Mouse (Mus musculus) ES-E14 (cell line): ENCODE results near the gene Dytn. TPM values are rescaled to one million over a fixed set of nuclear protein-coding genes. Genes with fewer than 3 reads are reported as not detected.

Source experiments
- DNase-seq: peaks from one replicate; pipeline ENCODE4 v3.0.0-alpha.2; 2013; ENCODE audit warnings: low read depth, low spot score
- H3K27ac ChIP-seq: 2 replicates; pipeline ENCODE4 v1.5.1; 2012; ENCODE audit warnings: low read depth, mild to moderate bottlenecking, low read length, moderate library complexity, mixed read lengths; ENCODE audit not compliant: poor library complexity, insufficient read depth, severe bottlenecking
- H3K36me3 ChIP-seq: 2 replicates; pipeline ENCODE4 v1.6.1; 2012; ENCODE audit warnings: mild to moderate bottlenecking, low read length, moderate library complexity, mixed read lengths; ENCODE audit not compliant: control insufficient read depth, poor library complexity, insufficient read depth, severe bottlenecking
- H3K4me1 ChIP-seq, 2 experiments: fragments of 150-350 bp in 1 of 2; sonication (generic) in 1 of 2; 2 replicates each; pipeline ENCODE4 v1.6.1; 2012; ENCODE audit warnings: low read length in 2 of 2, mild to moderate bottlenecking in 1 of 2, mixed read lengths in 1 of 2; ENCODE audit not compliant: control insufficient read depth in 2 of 2, insufficient read depth in 2 of 2, poor library complexity in 1 of 2
- H3K4me3 ChIP-seq, 2 experiments: fragments of 150-350 bp in 1 of 2; sonication (generic) in 1 of 2; 2 replicates each; pipeline ENCODE4 v1.5.1; 2012; ENCODE audit warnings: low read length in 2 of 2, low read depth in 1 of 2, mild to moderate bottlenecking in 1 of 2, mixed read lengths in 1 of 2; ENCODE audit not compliant: insufficient read depth in 1 of 2, poor library complexity in 1 of 2, severe bottlenecking in 1 of 2
- H3K9ac ChIP-seq: 2 replicates; pipeline ENCODE4 v1.6.1; 2012; ENCODE audit warnings: low read depth, mild to moderate bottlenecking, low read length, mixed read lengths; ENCODE audit not compliant: poor library complexity, insufficient read depth, severe bottlenecking
- H3K9me3 ChIP-seq: fragments of 150-350 bp; sonication (generic); 2 replicates; pipeline ENCODE4 v1.6.1; 2012; ENCODE audit warnings: low read depth, mild to moderate bottlenecking, low read length; ENCODE audit not compliant: control insufficient read depth, insufficient read depth
- CHD2 ChIP-seq: IDR thresholded peaks from 2 replicates; pipeline ENCODE4 v1.6.1; 2014; ENCODE audit warnings: mild to moderate bottlenecking, low read depth, low read length, inconsistent platforms
- HCFC1 ChIP-seq: IDR thresholded peaks from 2 replicates; pipeline ENCODE4 v1.6.1; 2012; ENCODE audit warnings: low read length, inconsistent platforms, borderline replicate concordance; ENCODE audit not compliant: insufficient read depth
- MAFK ChIP-seq: IDR thresholded peaks from 2 replicates; pipeline ENCODE4 v1.6.1; 2014; ENCODE audit warnings: mild to moderate bottlenecking, low read depth, low read length, inconsistent platforms; ENCODE audit not compliant: insufficient read depth
- ZC3H11A ChIP-seq: IDR thresholded peaks from 2 replicates; pipeline ENCODE4 v1.6.1; 2012; ENCODE audit warnings: low read depth, mild to moderate bottlenecking, inconsistent platforms, low read length, borderline replicate concordance
- ZNF384 ChIP-seq: IDR thresholded peaks from 2 replicates; pipeline ENCODE4 v1.6.1; 2012; ENCODE audit warnings: low read depth, low read length, inconsistent platforms
- in situ Hi-C, 2 experiments: fragments of 600-800 bp; cut with MboI; formaldehyde crosslinking; loops; one replicate each; pipeline ENCODE4 v1.15.1; 2025; ENCODE audit warnings: low sequenced_read_pairs in 2 of 2, inconsistent platforms in 1 of 2; ENCODE audit not compliant: unreplicated experiment in 2 of 2
- total RNA-seq: library from RNA; depleted of rRNA; stranded (reverse); fragments of 300-350 nt; gene quantifications from 2 replicates; pipeline ENCODE4 v1.2.3, GENCODE M21; 2012; rRNA removed

The Dytn gene
- total RNA-seq, 1 experiment: not detected

GRCm38 (mm10) chr1:63579153-63579552, 107.6 kb downstream of the Dytn start:
- Histone ChIP-seq H3K9me3 (no peaks in the 10 kb centered on the region), H3K4me1 (no peaks in the 10 kb centered on the region), H3K27ac (no peak overlapping the region), H3K4me3 (no peak overlapping the region), H3K36me3 (peaks cover 32% of the 10 kb centered on the region), H3K9ac (no peak overlapping the region)
- in situ Hi-C loops: no loop called here
- TF ChIP-seq ZC3H11A: no peak
- TF ChIP-seq MAFK: no peak
- TF ChIP-seq CHD2: no peak
- TF ChIP-seq ZNF384: no peak
- TF ChIP-seq HCFC1: no peak
- no peak for DNase-seq

- H3K36me3 ChIP-seq: peaks cover 37% of the 10 kb centered on the region
- H3K9ac ChIP-seq: no peak overlapping the region
- no peaks in the 10 kb centered on the region for H3K4me1 ChIP-seq
- DNase-seq: no peak
- no peaks in the 10 kb centered on the region for H3K9me3 ChIP-seq
- no peak for TF ChIP-seq CHD2
- no peak overlapping the region for H3K4me3 ChIP-seq
- in situ Hi-C loops: no loop called here
- no peak overlapping the region for H3K27ac ChIP-seq
Observed at GRCm38 (mm10) chr1:63576803-63577202, 109.9 kb downstream of the Dytn start.

- Histone ChIP-seq H3K36me3 (peaks cover 36% of the 10 kb centered on the region), H3K4me1 (no peaks in the 10 kb centered on the region), H3K4me3 (no peak overlapping the region), H3K9ac (no peak overlapping the region), H3K9me3 (no peaks in the 10 kb centered on the region), H3K27ac (no peak overlapping the region)
- TF ChIP-seq ZC3H11A (no peak), MAFK (no peak), ZNF384 (no peak), HCFC1 (no peak), CHD2 (no peak)
- no peak for DNase-seq
- in situ Hi-C loops: no loop called here
Observed at GRCm38 (mm10) chr1:63573864-63574611, 112.7 kb downstream of the Dytn start.

GRCm38 (mm10) chr1:63573432-63573831, 113.3 kb downstream of the Dytn start:
- Histone ChIP-seq H3K27ac (no peak overlapping the region), H3K4me3 (no peak overlapping the region), H3K9ac (no peak overlapping the region), H3K4me1 (no peaks in the 10 kb centered on the region), H3K9me3 (no peaks in the 10 kb centered on the region), H3K36me3 (peaks cover 32% of the 10 kb centered on the region)
- no peak for DNase-seq
- TF ChIP-seq MAFK: no peak
- TF ChIP-seq ZNF384: no peak
- TF ChIP-seq HCFC1: no peak
- no peak for TF ChIP-seq CHD2
- no peak for TF ChIP-seq ZC3H11A
- in situ Hi-C loops: no loop called here

Other genes with a start within 250 kb of the Dytn start
- 119 and 315 TPM in 2 replicates for gene Adam23, start 241.0 kb downstream of the Dytn start, total RNA-seq
- not detected in 2 replicates for gene Gm39653, start 71.0 kb downstream of the Dytn start, total RNA-seq
- gene Mdh1b, start 43.4 kb upstream of the Dytn start, total RNA-seq: 0.13 and 0.16 TPM in 2 replicates
- gene Fastkd2, start 43.7 kb upstream of the Dytn start, total RNA-seq: 95.7 and 109 TPM in 2 replicates
- gene 4933402D24Rik, start 82.3 kb upstream of the Dytn start, total RNA-seq: 0.09 TPM in 1 of 2 replicates, not detected in the other